Mouse (Mus musculus) urinary bladder, postnatal 10 days (tissue): ENCODE data around the gene Itih4.

Source experiments
- DNase-seq: peaks from one replicate; pipeline ENCODE4 v3.0.0; 2022; ENCODE audit warnings: low spot score

Gene Itih4

GRCm38 (mm10) chr14:30879794-30880193 lies 6.5 kb upstream of the Itih4 start:
- DNase-seq, result no peak

GRCm38 (mm10) chr14:30880251-30880650 lies 6.0 kb upstream of the Itih4 start:
- no peak for DNase-seq

- no peak for DNase-seq
Observed at GRCm38 (mm10) chr14:30880811-30881717, 5.2 kb upstream of the Itih4 start.

GRCm38 (mm10) chr14:30881718-30882108 lies 4.6 kb upstream of the Itih4 start:
- no peak for DNase-seq

GRCm38 (mm10) chr14:30885298-30885697 lies 978 bp upstream of the Itih4 start:
- no peak for DNase-seq

GRCm38 (mm10) chr14:30888271-30888732 lies 2.0 kb downstream of the Itih4 start:
- no peak for DNase-seq

- no peak for DNase-seq
Observed at GRCm38 (mm10) chr14:30899972-30900371, 13.7 kb downstream of the Itih4 start.

GRCm38 (mm10) chr14:30902628-30903027 lies 16.4 kb downstream of the Itih4 start:
- DNase-seq, result no peak

- DNase-seq, result no peak
Observed at GRCm38 (mm10) chr14:30903036-30903435, 16.8 kb downstream of the Itih4 start.

GRCm38 (mm10) chr14:30904307-30904706 lies 18.0 kb downstream of the Itih4 start:
- DNase-seq, result no peak

- DNase-seq, result no peak
Observed at GRCm38 (mm10) chr14:30906001-30906400, 19.7 kb downstream of the Itih4 start.

GRCm38 (mm10) chr14:30907814-30908265 lies 21.6 kb downstream of the Itih4 start:
- DNase-seq, result no peak

- DNase-seq, result no peak
Observed at GRCm38 (mm10) chr14:30911141-30911540, 24.9 kb downstream of the Itih4 start.

- DNase-seq, result no peak
Observed at GRCm38 (mm10) chr14:30912641-30913040, 26.4 kb downstream of the Itih4 start.

- no peak for DNase-seq
Observed at GRCm38 (mm10) chr14:30913404-30913803, 27.1 kb downstream of the Itih4 start.

- no peak for DNase-seq
Observed at GRCm38 (mm10) chr14:30916516-30916915, 30.2 kb downstream of the Itih4 start.

- DNase-seq, result no peak
Observed at GRCm38 (mm10) chr14:30922053-30922670, 35.9 kb downstream of the Itih4 start.

GRCm38 (mm10) chr14:30923375-30924105 lies 37.3 kb downstream of the Itih4 start, which contains the start of gene Itih3:
TSS of gene Itih3 (minus strand) at chr14:30923760.
- DNase-seq, result no peak

GRCm38 (mm10) chr14:30925492-30925891 lies 39.2 kb downstream of the Itih4 start:
- no peak for DNase-seq

- DNase-seq, result no peak
Observed at GRCm38 (mm10) chr14:30930386-30930785, 44.1 kb downstream of the Itih4 start.

GRCm38 (mm10) chr14:30933351-30933750 lies 47.1 kb downstream of the Itih4 start:
- DNase-seq, result no peak

GRCm38 (mm10) chr14:30942254-30942653 lies 56.0 kb downstream of the Itih4 start:
- no peak for DNase-seq
